Mouse (Mus musculus): ENCODE results near the gene Pate4. TPM values are rescaled to one million over a fixed set of nuclear protein-coding genes. Genes with fewer than 3 reads are reported as not detected.

The Pate4 gene
- polyA plus RNA-seq (2015; fragmentation: Illumina TruSeq; extraction: RNeasy Lipid Tissue Mini Kit (QIAGEN cat#74804); ENCODE audit: insufficient read depth, low read depth, low replicate concordance), result not detected

DNA sequence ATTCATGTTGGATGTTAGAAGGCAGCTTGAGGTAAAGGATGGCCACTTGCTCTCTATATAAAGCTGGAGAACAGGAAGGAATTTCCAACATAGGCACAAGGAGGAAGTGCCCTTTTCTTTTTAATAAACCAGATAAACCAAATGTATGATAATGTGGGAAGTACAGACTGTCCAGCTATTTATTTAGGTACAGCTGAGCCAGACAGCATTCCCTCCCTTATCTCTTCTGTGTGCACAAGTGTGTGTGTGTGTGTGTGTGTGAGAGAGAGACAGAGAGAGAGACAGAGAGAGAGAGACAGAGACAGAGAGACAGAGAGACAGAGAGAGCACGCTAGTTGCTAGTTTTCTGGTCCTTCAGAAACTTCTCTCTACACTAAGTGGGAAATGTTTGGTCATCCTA is at the start of gene Pate4:
Pate4 (minus strand) TSS at position 101 of the 400 bp plus-strand sequence.

DNA sequence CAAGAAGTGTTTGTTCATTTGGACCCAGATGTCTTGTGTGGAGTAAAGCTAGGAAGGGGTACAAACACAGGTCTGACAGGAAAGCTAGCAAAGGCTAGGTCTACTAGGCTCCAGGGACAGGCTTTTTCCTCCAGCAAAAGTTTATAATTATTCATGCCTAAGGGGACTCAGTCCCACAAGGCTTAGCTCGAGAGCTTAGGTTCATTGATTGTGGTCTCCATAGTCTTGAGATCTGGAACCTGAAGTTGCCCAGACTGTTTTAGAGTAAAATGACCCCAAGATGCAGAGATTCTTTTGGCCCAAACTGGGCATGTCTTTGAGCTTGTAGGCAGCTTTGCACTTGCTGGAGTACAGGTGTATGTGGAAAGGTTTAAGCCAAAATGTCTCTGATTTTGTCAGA is 36.4 kb upstream of the Pate4 start, which contains the start of gene Pate3:
Pate3 (minus strand) TSS at position 101 of the 400 bp plus-strand sequence.

DNA sequence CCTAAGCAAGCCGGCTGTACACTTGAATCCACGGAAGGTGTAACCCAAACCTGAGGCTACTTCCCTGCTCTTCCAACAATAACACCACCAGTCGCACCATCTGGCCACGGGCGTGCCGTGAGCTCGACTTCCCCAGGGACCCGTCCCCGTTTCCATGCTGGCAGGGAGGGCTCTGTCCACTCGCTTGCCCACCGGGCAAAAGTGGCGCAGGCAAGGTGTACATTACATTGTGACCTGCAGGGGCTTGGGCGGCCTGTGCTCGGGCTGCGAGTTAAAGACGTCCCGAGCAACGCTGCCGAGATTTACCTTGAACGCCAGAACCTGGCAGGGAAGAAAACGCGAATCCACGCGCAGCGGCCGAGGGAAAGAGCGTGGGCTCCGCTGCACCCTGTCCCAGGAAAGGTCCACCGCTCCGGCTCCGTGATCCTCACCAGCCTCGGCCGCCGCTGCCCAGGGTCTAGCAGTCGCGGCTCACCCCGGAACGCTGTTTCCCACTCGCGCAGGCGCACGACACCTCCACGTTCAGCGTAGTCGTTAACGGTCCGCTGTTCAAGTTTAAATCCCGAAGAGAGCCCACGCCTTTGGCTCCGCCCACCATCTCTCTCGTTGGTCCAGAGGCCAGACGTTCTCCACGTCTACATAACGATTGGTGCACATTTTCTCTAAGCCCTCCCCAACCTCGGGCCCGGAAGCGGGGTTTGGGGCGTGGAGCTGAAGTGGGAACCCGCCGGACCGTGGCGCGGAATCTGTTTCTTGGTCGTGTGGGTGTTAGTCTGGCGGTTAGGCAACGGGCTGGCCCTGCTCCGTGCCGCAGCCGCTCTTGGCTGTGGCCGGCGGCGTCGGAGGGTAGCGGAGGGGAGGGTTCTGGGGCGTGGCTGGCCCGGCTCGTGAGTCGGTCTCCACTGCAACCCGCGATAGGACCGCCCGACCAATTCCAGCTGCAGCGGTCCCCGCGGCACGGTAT is 41.9 kb downstream of the Pate4 start, which contains the start of the genes Pate2 and Hyls1:
Pate2 (plus strand) TSS at position 714 of the 964 bp plus-strand sequence.
Hyls1 (minus strand) TSS at position 828 of the 964 bp plus-strand sequence.

DNA sequence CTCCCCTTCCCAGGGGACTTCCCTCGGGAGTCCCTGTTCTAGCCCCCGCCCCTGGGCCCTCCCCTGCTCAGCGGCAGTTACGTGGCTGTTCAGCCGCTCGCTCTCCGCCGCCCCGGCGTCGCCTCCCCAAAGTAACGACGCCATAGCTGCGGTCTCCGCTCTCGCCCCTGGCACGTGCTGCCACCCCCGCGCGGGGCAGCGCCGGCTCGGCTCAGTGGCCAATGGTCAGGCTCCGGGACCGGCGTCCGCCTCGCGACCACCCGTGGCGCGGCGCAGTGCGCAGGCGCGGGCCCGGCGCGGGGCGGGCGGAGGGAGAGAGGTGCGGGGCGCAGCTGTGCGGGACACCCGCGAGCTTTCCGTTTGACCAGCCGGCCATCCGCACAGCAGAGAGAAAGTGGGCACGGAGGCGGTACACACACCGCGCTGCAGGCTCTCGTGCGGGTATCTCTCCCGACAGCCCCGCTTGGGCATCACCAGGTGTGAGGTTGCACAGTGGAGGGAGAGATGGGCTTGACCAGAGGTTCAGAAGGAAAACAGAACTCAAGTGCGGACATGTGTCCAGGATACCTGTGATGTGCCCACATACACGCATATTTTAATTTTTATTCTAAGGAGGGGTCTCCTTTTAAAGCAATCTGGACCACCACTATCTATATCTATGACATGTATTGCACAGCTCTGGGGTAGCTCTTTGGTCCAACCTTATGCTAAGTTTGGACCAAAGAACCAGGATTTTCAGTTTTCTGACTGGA is 53.3 kb downstream of the Pate4 start, which contains the start of the genes Ddx25 and Pus3:
Ddx25 (minus strand) TSS at position 272 of the 752 bp plus-strand sequence.
Pus3 (plus strand) TSS at position 339 of the 752 bp plus-strand sequence.

Other genes starting within 250 kb of the Pate4 start
- gene Cdon, start 190.8 kb downstream of the Pate4 start, polyA plus RNA-seq (2015; fragmentation: Illumina TruSeq; extraction: RNeasy Lipid Tissue Mini Kit (QIAGEN cat#74804); ENCODE audit: insufficient read depth, low read depth, low replicate concordance), result 9.7 TPM
- gene Gm1113, start 93.7 kb downstream of the Pate4 start, polyA plus RNA-seq (2015; fragmentation: Illumina TruSeq; extraction: RNeasy Lipid Tissue Mini Kit (QIAGEN cat#74804); ENCODE audit: insufficient read depth, low read depth, low replicate concordance), result not detected
- 0.15 TPM for gene Ddx25, start 53.4 kb downstream of the Pate4 start, polyA plus RNA-seq (2015; fragmentation: Illumina TruSeq; extraction: RNeasy Lipid Tissue Mini Kit (QIAGEN cat#74804); ENCODE audit: insufficient read depth, low read depth, low replicate concordance)
- gene Pus3, start 53.3 kb downstream of the Pate4 start, polyA plus RNA-seq (2015; fragmentation: Illumina TruSeq; extraction: RNeasy Lipid Tissue Mini Kit (QIAGEN cat#74804); ENCODE audit: insufficient read depth, low read depth, low replicate concordance), result 3.5 TPM
- not detected for gene Pate2, start 41.7 kb downstream of the Pate4 start, polyA plus RNA-seq (2015; fragmentation: Illumina TruSeq; extraction: RNeasy Lipid Tissue Mini Kit (QIAGEN cat#74804); ENCODE audit: insufficient read depth, low read depth, low replicate concordance)
- 1.5 TPM for gene Hyls1, start 41.5 kb downstream of the Pate4 start, polyA plus RNA-seq (2015; fragmentation: Illumina TruSeq; extraction: RNeasy Lipid Tissue Mini Kit (QIAGEN cat#74804); ENCODE audit: insufficient read depth, low read depth, low replicate concordance)
- not detected for gene Pate3, start 36.3 kb upstream of the Pate4 start, polyA plus RNA-seq (2015; fragmentation: Illumina TruSeq; extraction: RNeasy Lipid Tissue Mini Kit (QIAGEN cat#74804); ENCODE audit: insufficient read depth, low read depth, low replicate concordance)
- gene Pate1, start 75.4 kb upstream of the Pate4 start, polyA plus RNA-seq (2015; fragmentation: Illumina TruSeq; extraction: RNeasy Lipid Tissue Mini Kit (QIAGEN cat#74804); ENCODE audit: insufficient read depth, low read depth, low replicate concordance), result not detected
- gene Gm17677, start 129.1 kb upstream of the Pate4 start, polyA plus RNA-seq (2015; fragmentation: Illumina TruSeq; extraction: RNeasy Lipid Tissue Mini Kit (QIAGEN cat#74804); ENCODE audit: insufficient read depth, low read depth, low replicate concordance), result not detected
- not detected for gene Gm17727, start 166.2 kb upstream of the Pate4 start, polyA plus RNA-seq (2015; fragmentation: Illumina TruSeq; extraction: RNeasy Lipid Tissue Mini Kit (QIAGEN cat#74804); ENCODE audit: insufficient read depth, low read depth, low replicate concordance)
- not detected for gene Gm27235, start 178.2 kb upstream of the Pate4 start, polyA plus RNA-seq (2015; fragmentation: Illumina TruSeq; extraction: RNeasy Lipid Tissue Mini Kit (QIAGEN cat#74804); ENCODE audit: insufficient read depth, low read depth, low replicate concordance)
- gene D730048I06Rik, start 178.2 kb upstream of the Pate4 start, polyA plus RNA-seq (2015; fragmentation: Illumina TruSeq; extraction: RNeasy Lipid Tissue Mini Kit (QIAGEN cat#74804); ENCODE audit: insufficient read depth, low read depth, low replicate concordance), result not detected
- gene 9230110F15Rik, start 232.2 kb upstream of the Pate4 start, polyA plus RNA-seq (2015; fragmentation: Illumina TruSeq; extraction: RNeasy Lipid Tissue Mini Kit (QIAGEN cat#74804); ENCODE audit: insufficient read depth, low read depth, low replicate concordance), result not detected